Mouse (Mus musculus) right cerebral cortex, postnatal 14 days (tissue): ENCODE data around the gene Sox5.
A peak's percentile ranks its signal among the peaks of the same experiment; 100 is the strongest.

Experiments
- DNase-seq: peaks from one replicate; pipeline ENCODE4 v3.0.0; 2022

Gene Sox5

DNA sequence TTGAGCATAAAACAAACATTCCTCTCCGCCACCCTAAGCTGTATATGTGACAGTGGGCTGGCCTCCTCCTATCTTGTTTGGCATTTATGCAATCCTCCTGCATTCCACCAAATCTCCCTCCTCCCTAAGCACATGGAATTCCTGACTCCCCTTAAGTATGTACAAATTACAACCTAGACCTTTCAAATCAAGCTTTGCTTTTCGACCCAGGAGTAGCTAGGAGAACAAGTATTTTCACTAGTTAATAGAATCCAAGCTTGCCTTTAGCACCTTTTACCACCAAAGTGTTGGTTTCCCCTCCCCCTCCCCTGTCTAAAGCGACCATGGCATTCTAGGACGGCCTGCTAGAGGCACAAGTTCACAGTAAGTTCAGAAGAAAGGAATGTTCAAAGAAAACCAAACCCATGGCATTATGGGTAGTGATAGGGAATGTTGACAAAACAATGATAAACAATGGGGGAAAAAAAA lies 133.6 kb downstream of the Sox5 start:
- no peak for DNase-seq

DNA sequence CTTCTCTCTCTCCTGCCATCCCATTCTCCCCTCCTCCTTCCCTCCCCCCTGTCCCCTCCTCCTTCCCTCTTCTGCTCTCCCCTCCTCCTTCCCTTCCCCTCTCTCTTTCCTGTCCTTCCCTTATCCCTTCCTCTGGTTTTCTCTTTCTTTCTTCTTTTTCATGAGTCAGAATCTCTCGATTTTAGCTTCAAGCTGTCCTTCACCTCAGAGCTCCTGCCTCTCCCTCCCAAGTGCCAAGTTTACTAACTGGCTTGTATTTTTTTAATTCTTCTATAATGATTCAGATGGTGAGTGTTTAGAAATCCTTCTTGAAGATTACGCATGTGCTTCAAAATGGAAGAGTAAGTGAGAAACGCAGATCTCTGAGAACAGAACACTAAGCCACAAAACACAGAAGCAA lies 135.4 kb downstream of the Sox5 start:
- no peak for DNase-seq

- no peak for DNase-seq
Measured at GRCm38 (mm10) chr6:144645796-144646195, 136.0 kb downstream of the Sox5 start.

- peak; percentile 25 for DNase-seq
Measured at GRCm38 (mm10) chr6:144644711-144645110, 137.1 kb downstream of the Sox5 start.

GRCm38 (mm10) chr6:144643601-144644000 lies 138.2 kb downstream of the Sox5 start:
- DNase-seq: no peak

GRCm38 (mm10) chr6:144641888-144642287 lies 139.9 kb downstream of the Sox5 start:
- no peak for DNase-seq

DNA sequence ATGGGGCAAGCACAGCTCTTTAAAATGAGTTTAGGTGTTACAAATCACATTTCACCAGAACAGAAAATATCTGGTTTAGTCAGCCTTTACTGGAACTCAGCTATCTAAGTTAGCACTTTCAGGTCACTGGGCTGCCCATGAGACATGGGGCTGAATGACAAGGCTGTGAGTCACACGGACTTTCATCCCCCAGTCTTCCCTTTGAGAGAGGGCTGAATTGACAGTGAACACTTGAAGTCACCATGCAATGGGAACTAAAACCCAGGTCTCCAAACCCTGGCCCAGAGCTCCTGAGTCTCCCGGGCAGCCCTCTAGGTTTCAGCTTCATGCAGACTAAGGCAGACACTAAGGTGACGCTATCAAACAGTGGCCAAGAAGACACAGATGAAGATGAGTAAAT lies 141.2 kb downstream of the Sox5 start:
- DNase-seq: no peak

DNA sequence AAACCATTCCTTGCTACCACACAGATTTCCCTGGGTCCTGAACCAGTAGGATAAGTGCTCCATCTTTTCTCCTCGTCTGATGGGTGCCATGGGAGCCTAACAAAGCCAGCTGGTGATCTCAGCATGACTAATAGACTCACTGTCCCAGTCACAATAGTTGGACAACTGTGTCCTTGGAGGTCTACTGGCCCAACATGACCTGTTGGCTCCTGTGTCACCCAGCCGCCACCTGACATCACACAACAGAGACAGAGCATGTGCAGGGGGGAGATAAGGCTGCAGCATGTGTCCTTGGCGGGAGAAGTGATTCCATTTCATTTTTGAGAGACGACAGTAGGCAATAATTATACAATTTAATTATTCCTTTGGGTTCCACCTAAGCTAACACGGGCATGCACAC lies 143.2 kb downstream of the Sox5 start:
- no peak for DNase-seq

GRCm38 (mm10) chr6:144627539-144628115 lies 154.2 kb downstream of the Sox5 start:
- no peak for DNase-seq

DNA sequence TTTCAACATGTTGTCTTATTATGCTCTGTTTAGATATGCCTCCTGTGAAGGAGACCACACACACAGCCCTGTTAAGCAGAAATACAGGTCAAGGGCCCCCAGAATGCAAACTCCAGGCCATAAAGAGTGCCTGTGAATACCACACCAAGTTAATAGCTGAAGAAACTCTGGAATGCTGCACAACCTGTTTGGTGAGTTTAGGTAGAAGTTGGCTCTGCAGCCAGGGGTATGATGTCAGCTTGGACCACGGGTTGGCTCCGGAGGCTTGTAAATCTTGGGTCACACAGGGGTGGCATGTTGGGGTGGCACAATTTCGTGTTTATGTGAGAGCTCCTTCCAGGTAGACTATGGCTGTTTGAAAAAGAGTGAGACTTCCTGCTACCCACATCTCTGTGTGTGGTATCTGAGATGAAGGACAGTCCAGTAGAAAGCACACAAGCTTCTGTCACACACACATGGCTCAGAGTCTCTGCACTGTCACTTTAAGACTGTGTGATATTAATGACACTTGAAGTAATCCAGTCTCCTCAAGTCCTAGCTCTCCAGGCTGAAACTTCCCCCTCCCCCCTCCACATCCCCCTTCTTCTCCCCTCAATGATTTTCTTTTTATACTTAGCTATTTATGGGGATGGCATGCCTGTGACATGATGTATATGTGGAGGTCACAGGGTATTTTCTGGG lies 160.5 kb downstream of the Sox5 start:
- no peak for DNase-seq

DNA sequence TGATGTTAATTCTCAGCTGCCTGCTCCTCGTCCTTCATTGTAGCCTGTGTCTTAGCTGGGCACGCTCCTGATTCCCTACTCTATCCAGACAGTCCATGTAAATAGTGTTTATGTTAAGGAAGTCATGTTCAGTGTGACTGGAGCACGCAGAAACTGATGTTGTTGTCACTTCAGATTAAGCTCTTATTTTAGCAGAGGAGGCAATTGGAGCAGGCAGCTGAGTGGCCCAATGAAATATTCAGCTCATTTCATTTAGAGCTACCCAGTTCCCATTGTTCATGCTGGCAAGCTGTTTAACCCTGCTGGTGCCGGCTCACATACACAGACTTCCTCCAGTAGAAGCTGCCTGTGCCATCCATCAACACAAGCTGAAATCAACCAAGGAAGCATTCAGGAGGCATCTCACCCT lies 170.4 kb downstream of the Sox5 start:
- DNase-seq: no peak

DNA sequence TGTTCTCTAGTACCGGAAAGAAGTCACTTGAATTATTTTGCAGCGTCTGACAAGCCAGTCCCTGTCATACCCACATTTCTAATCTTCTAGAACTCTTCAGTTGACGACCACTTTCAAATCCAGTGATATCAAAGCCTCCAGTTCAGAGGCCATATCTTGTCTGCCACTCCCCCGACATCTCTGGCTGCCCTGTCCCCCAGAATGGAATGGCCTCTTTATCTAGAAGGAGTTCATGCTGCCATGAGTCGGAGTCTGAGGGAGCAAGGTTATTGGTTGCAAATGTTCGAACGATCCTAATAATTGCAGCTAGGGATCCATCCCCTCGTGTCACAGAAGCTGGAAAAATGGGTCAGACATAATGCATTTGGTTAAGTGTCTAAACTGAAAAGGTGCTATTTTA lies 170.9 kb downstream of the Sox5 start:
- DNase-seq: no peak

GRCm38 (mm10) chr6:144602883-144603282 lies 178.9 kb downstream of the Sox5 start:
- no peak for DNase-seq

DNA sequence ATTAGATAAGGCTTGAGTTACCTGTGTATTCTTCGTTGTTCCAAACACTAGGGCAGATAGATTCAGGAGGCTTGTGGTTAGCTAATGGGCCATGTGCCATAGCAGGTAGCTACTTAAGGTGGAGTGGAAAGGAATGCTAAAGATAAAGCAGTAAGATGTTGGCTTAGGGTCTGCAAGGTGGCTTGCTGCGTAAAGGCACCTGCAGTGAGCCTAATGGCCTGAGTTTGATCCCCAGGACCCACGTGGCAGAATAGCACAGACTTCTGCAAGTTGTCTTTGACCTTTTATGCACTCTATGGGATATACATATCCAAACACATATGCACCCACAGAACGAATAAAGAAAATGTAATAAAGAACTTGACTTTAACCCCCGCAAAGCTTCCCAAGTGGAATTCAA lies 181.4 kb downstream of the Sox5 start:
- no peak for DNase-seq

- no peak for DNase-seq
Measured at GRCm38 (mm10) chr6:144598324-144598973, 183.3 kb downstream of the Sox5 start.

DNA sequence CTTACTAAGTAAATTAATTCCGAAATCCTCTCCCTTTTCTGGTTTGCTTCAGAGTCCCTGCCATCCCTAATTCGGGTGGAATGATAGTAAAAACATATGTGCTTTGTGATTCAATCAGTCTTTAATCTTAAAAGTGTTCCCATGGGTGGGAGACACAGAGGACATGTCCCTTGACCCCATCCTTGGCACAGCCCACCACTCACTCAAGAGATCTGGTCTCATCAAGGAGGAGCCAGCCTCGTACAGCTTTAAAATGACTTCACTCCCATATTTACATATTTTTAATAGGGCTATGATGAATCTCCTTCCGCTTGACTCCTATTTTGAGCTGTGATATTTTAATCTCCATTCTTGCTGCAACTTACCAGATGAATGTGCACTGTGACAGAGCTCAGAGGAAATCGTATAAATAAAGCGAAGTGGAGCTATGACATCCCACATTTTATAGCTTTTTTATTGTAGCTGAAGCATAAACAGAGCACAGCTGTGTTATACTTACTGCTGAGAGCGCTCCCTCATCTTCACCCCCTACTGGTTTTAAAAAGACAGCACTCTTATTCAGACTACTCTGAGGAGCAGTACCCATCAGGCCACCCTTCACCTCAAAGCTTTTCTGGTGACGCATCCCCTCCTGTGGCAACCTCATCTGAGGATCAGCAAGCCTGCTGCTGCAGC lies 185.1 kb downstream of the Sox5 start:
- DNase-seq: no peak

DNA sequence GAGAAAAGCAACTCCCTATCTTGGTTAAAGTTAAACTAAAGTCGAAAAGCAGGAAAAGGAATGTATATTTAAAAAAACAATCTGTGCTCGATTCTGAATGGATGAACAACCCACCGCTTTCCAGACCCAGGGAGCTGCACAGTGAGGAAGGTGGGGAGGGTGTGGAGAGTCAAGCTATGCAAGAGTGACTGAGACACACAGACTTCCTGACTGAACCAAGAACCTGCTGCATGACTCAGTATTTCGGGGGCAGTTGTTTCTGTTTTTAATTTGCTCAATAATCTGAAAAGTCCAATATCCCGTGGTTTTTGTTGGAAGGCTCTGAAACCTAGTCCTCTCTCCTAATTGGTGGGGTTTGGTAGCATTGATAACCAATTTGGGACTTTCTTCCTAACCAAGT lies 196.9 kb downstream of the Sox5 start:
- no peak for DNase-seq

DNA sequence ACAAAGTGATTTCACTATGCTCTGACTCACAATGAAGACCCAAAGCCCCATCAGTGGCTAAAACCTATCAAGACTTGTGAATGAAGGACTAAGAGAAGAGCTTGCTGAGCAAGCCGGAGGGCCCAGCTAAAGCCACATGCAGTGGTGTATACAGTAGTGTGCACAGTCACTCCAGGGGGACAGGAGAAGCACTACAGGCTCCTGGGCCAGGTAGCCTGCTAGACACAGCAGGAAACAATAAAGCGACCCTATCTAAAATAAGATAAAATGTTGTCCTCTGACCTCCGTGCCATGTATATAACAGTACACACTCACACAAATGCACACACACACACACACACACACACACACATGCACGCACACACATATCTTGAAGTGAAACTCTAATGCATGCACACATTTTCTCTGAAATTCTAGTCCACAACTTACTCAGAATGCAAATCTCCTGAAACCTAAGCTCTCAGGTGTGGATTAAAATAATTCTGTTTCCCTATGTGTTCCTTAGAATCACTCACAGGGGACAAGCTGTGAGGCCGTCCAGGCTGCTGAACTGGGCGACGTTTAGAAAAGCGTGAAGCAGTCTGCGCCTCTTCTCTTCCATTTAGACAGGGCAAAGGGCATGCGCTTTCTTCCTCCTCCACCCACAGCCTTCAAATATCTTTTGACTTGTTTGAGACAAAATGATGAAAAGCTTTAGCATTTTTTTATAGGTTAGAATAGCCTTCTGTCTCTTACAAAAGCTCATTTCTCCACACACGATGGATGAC lies 197.5 kb downstream of the Sox5 start:
- DNase-seq: no peak

GRCm38 (mm10) chr6:144579301-144579700 lies 202.5 kb downstream of the Sox5 start:
- no peak for DNase-seq

DNA sequence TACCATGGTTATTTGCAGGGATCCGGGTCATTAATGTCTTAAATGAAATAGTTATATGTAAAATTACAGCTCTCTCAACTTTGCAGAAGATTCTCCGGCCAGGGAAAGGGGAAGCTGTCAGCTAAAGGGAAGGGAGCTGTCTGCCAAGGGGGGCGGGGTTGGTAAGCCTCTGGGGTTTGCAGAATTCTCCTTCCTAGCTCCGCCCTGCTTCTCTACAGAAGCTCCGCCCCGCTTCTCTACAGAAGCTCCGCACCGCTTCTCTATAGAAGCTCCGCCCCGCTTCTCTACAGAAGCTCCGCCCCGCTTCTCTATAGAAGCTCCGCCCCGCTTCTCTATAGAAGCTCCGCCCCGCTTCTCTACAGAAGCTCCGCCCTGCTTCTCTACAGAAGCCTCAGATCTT lies 210.9 kb downstream of the Sox5 start:
- DNase-seq: no peak

GRCm38 (mm10) chr6:144565827-144566226 lies 215.9 kb downstream of the Sox5 start:
- no peak for DNase-seq

DNA sequence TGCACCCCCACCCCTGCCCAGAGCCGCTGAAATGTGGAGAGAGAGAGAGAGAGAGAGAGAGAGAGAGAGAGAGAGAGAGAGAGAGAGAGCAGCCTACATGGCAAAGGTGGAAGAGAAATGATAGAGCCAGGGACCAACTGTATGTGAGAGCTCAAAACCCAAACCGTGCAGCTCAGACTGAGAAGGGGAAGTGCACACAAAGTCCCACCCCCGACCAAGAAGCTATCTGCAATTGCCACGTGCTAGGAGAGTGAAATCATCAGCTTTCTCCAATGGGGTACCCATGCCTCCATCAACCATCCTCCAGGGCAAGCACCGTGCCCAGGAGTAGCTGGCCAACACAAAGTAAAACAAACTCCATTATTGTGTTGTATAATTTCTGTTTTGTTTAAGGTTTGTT lies 220.1 kb downstream of the Sox5 start:
- no peak for DNase-seq

GRCm38 (mm10) chr6:144560211-144560610 lies 221.6 kb downstream of the Sox5 start:
- DNase-seq: no peak
